Mouse (Mus musculus): ENCODE measurements at regions not wholly inside any gene's neighbourhood (a gene's known extent, or its start where the extent isn't known, plus 50 kb on each side); places are given as distances from the start of the nearest gene placed in this dataset.
A peak's percentile ranks its signal among the peaks of the same experiment; 100 is the strongest.
"Not testable (repeated sequence)": the region's sequence is repeated elsewhere in the genome, so short reads cannot be mapped to it uniquely, and the experiment has no call there.

DNA sequence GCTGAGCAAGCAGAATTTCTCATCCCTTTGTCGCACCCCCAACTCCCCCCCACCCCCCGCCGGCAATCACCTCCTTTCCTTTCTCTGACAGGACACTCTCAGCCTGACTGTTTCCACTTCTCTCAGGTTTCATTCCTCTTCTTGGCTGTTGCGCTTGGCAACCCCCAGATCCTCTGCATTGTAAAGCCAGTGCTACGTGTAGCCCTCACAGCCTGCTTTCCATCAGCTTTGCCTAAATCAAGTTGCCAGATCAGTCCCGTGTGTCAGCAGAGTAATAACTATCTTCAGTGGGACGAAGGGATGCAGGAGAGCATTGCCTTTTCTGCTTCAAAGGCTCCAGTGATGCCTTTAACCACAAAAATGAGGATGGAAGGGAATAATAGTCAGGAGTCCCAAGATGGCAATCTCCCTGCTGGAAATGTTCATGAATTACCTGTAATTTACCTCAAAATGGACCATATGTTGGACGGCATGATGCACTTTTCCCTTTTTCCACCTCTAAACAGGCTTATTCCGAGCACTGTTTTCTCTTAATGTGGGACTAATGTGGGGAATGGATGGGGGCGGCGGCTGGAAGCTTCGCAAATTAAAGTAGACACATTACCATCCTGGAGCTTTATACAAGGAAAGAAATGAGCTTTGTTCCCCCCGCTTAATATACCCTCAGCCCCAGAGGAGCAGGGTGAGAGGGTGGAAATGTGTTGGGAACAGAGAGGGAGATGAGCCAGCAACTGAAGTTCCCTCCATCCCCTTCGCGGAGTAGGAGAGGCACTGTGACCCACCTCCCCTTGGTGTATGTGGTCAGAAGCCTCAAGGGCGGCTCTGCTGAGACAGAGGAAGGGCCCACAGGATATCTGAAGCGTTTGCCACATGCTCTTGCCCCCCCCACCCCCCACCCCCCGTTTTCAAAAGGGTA, 168.3 kb upstream of the Npvf start:
- no peak for DNase-seq

GRCm38 (mm10) chr6:50823220-50823910, 169.1 kb upstream of the Npvf start:
- DNase-seq: no peak

DNA sequence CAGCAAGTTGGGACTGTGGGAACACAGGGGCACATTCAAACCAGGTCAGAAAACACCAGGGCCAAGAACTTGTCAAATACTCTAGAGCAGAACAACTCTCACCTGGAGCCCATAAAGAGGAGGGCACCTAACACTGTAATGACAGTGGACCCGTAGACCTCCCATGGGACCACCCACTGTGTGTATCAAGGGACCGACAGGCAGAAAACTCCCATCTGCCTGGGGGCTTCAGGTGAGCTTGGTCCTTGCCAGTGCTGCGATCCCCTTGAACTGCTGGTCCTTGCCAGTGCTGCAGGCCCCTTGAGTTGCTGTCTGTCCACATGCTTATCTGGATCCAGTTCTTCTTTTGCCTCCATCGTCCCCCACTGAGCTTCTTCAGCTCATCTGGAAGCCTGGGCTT, 170.2 kb upstream of the Npvf start:
- DNase-seq: no peak

GRCm38 (mm10) chr6:50831725-50832124, 177.5 kb upstream of the Npvf start:
- no peak for DNase-seq

- no peak for DNase-seq
These were observed 181.9 kb upstream of the Npvf start for GRCm38 (mm10) chr6:50835997-50836625.

DNA sequence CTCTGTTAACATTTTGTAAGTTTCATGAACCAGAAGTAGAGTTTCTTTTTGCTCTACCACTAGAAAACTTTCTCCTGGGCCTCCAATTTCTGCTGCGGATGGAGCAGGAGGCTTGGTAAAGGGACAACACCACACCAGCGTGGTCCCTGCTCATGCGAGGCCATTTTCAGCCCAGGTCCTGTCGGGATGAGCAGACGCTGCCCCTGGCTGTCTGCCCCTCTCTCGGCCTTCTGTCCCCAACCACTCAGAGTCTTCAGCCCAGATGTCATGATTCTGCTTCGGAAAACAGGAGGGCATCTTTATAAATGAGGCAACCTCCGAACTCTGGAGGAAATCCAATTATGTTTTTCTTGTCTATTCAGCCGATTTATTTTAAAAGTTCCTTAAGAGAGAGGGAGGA, 186.6 kb upstream of the Npvf start:
- no peak for DNase-seq

DNA sequence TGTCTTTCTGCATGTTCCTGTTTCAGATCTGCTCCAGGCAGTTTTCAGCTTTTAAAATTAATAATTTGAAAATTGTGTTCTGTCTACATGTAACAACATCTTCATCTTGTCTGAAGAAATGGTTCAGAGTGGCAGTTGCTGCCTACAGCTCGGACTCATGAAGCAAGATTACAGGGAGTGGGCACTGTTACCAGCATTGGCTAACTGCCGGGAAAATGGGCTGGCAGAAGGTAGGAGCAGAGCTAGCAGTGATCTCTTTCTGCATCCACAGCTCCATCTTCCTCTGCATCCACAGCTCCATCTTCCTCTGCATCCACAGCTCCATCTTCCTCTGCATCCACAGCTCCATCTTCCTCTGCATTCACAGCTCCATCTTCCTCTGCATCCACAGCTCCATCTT, 191.0 kb upstream of the Npvf start:
- not testable (repeated sequence) for DNase-seq

GRCm38 (mm10) chr6:50846740-50847516, 192.7 kb upstream of the Npvf start:
- DNase-seq: no peak

GRCm38 (mm10) chr6:50847548-50847947, 193.3 kb upstream of the Npvf start:
- no peak for DNase-seq

DNA sequence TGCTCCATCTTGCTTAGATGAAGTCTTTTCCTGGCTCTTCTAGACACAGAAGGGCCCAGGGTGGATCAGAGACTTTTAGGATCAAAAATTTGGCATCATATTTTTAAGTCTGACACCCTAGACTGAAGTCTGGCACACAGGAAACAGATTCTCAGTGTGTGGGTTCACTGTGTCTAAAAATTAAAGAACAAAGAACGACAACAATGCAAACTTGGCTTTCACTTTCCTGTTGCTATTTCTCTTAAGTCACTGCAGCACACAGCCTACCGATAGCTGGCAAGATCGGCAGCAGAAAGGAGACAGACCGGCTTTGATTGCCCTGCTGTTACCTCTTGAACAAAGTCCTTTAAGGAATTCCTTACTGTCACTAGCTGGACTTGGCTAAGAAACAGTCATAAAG, 204.9 kb upstream of the Npvf start:
- DNase-seq: no peak

DNA sequence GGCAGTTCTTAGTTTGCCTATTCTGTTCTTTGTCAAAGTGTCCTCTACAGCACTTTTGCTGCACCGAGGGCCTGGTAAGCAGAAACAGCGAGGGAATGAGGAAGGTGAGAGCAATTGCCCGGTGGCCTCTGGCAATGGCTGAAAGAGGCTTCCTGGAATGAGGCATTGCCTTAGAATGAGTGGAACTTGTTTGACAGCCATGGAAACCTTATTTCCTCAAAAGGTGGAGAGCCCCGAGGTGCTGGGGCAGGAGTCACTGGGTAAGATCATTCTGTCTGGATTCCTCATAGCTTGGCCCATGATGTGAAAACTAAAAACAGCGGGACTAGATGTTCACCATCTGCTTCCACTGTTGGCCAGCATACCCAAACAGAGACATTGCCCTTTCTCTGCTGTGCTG, 223.8 kb upstream of the Npvf start:
- no peak for DNase-seq

DNA sequence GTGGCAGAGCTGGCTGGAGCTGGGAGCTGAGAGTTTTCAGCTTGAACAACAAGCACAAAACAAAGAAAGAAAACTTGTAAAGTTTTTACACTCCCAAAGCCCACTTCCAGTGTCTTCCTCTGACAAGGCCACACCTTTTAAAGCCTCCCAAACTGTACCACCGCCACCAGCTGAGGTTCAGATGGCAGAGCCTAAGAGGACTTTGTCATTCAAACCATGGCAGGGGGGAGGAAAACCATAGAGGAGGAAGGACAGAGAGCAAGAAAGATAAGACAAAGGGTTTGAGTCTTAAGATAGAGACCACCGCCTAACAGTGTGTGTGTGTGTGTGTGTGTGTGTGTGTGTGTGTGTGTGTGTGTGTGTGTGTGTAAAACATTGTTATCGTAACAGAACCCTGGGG, 228.1 kb upstream of the Npvf start:
- no peak for DNase-seq

GRCm38 (mm10) chr6:50882759-50883158, 228.5 kb upstream of the Npvf start:
- DNase-seq: no peak

DNA sequence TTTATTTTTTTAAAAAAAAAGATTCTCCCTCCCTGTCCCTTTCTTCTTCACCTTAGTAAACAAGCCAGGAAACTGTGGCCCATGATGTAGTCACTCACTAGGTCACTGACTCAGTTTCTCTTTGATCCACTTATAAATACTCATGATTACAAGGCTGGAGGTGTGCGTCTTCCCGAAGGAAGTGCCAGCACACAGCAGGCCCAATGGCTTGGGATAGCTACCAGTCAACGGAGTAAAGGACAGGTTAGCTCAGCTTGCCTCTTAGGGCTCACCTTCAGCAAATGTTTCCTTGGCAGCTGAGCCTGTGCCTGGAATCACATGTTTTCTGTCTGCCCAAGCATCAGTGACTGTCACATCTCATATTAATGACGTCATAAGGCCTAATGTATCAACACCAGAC, 230.8 kb upstream of the Npvf start:
- DNase-seq: no peak

DNA sequence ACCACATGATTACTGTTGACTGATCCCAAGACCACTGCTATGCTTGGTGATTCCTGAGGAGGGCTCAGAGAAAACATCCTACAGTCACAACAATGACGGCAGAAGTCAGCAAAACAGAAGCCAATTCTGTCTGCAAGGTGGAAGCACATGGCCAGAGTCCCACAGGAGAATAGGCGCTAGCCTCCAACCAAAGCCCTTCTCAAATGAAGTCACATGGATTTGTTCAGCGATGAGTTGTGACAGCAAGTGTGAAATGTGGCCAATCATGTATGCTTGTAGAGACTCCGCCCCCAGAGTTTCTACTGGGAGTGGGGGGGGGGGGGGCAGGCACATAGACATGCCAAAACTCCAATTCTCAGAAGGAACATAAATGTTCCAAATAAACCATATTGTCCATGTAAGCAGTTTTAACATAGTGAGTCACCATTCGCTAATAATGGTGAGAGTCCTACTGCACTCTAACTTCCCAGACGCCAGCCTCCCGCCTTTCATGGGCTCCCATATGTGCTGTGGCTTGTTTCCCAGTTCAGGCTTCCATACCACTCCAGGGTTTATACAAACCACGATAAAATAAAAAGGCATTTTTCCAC, 231.6 kb upstream of the Npvf start:
- DNase-seq: no peak

- peak; percentile 60 for DNase-seq
These were observed 236.3 kb upstream of the Npvf start for GRCm38 (mm10) chr6:50890370-50891204.

- DNase-seq: no peak
These were observed 236.9 kb upstream of the Npvf start for GRCm38 (mm10) chr6:50891205-50891526.

- no peak for DNase-seq
These were observed 244.6 kb upstream of the Npvf start for GRCm38 (mm10) chr6:50898792-50899191.

DNA sequence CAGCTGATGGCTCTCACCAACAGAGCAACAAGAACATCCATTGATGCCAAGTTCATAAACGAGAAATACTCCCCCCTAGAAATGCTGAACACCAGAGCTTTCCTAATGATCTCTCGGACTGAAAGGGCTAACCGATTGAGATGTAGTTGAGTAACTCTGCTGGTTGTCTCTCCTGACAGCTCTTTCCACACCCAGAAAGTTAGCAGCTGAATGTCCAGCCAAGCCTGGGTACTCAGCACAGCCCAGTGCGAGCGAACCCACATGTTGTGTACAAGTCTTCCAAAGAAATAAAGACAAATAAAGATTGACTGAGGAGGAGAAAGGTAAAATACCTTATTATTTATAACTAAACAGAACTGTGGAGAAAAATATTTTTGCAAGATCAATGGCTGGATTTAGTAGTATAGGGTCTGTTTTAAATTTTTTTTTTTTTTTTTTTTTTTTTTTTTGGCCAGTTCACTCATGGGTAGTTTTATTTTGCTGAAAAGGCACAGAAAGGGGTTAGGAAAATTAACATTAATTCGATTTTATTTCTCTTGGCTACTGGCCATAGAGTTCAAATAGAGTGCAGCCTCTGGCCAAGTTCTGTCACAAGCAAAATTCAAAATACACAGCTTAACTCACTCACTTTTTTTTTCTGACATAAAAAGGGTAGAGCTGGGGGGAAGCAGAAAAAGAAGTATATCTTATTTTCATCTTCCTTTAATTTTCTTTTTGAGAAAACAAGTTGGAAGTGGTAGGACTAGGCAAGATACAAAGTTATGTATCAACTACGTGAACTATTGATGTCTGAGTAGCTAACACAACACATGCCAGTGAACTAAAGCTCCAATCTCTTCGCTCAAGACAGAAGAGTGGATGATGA, 261.2 kb upstream of the Npvf start:
- no peak for DNase-seq

- DNase-seq: no peak
These were observed 264.0 kb upstream of the Npvf start for GRCm38 (mm10) chr6:50918248-50918647.

DNA sequence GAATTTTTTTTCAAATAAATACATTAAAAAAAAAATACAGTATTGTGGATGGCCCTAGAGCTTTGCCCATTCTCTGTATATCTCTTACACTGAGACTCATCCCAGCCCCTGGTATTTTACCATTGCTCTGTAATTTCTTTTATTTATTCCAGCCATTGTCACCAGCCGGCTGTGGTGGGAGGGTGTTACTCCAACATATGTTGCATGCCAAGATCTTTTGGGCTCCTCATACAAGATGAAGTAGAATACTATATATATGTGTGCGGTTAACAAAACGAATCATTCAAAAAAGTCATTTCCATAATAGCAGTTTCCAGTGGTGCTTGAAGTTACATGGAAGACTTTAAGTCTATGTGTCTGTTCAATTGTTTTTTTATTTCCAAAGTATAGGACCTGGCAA, 268.0 kb upstream of the Npvf start:
- no peak for DNase-seq

Measured in cerebellum, adult 11-12 months (tissue).